Mouse (Mus musculus) forebrain, embryonic 13.5 days (tissue): Measurements from ENCODE around the gene Arl10. TPM values are rescaled to one million over a fixed set of nuclear protein-coding genes. Genes with fewer than 3 reads are reported as not detected.

Experiments
- ATAC-seq: fragments of 200-750 bp; cut with Nextera tagmentation; 2 replicates; pipeline ENCODE4 v1.8.0; 2017
- H3K27ac ChIP-seq: fragments of 300-500 bp; sonication (generic); 2 replicates; pipeline ENCODE4 v1.5.1; 2015; ENCODE audit warnings: inconsistent platforms, mild to moderate bottlenecking, moderate library complexity
- H3K27me3 ChIP-seq: fragments of 300-500 bp; sonication (generic); 2 replicates; pipeline ENCODE4 v1.6.1; 2015; ENCODE audit warnings: mild to moderate bottlenecking, inconsistent platforms
- H3K36me3 ChIP-seq: fragments of 300-500 bp; sonication (generic); 2 replicates; pipeline ENCODE4 v1.6.1; 2015; ENCODE audit warnings: mild to moderate bottlenecking, inconsistent platforms; ENCODE audit not compliant: poor library complexity, severe bottlenecking
- H3K4me1 ChIP-seq: fragments of 300-500 bp; sonication (generic); 2 replicates; pipeline ENCODE4 v1.6.1; 2015; ENCODE audit warnings: inconsistent platforms
- H3K4me2 ChIP-seq: fragments of 300-500 bp; sonication (generic); 2 replicates; pipeline ENCODE4 v1.6.1; 2015; ENCODE audit warnings: inconsistent platforms, mild to moderate bottlenecking, moderate library complexity
- H3K4me3 ChIP-seq: fragments of 300-500 bp; sonication (generic); 2 replicates; pipeline ENCODE4 v1.5.1; 2015; ENCODE audit warnings: mild to moderate bottlenecking, inconsistent platforms
- H3K9ac ChIP-seq: fragments of 300-500 bp; sonication (generic); 2 replicates; pipeline ENCODE4 v1.6.1; 2015; ENCODE audit warnings: mild to moderate bottlenecking, inconsistent platforms
- H3K9me3 ChIP-seq: fragments of 300-500 bp; sonication (generic); replicated peaks from 2 replicates; pipeline ENCODE4 v1.6.1; 2016; ENCODE audit warnings: inconsistent platforms
- WGBS: fragments of 180-500 bp; shearing (Covaris S2); methylation state at CpG from one replicate; pipeline ENCODE4 v1.1.7; 2015; 5-methylcytosine and 5-hydroxymethylcytosine counted together
- polyA plus RNA-seq: library from polyadenylated mRNA; unstranded; fragments of >200 nt; fragmentation: Nextera tagmentation; extraction: Ambion mirVana; gene quantifications from 2 replicates; pipeline ENCODE4 v1.2.1, GENCODE M21; 2015

The Arl10 gene
- polyA plus RNA-seq: 52.1 and 53.5 TPM in 2 replicates

- ATAC-seq: peak; percentile 95
- Histone ChIP-seq H3K36me3 (peaks cover 33% of the 10 kb centered on the region), H3K27me3 (peaks cover 8% of the 10 kb centered on the region; the same call in 1 of the 2 replicates), H3K9ac (peak within 1 kb of the TSS; percentile 94), H3K4me3 (peak within 1 kb of the TSS; percentile 99), H3K27ac (peak within 1 kb of the TSS; percentile 68), H3K4me1 (peaks cover 31% of the 10 kb centered on the region), H3K9me3 (no peaks in the 10 kb centered on the region), H3K4me2 (peak within 1 kb of the TSS; percentile 76)
- under 1% methylated on average over 55 of the region's 55 CpGs for WGBS
Observed at GRCm38 (mm10) chr13:54574854-54575481, at the start of gene Arl10. Arl10 (plus strand) TSS chr13:54575015.

GRCm38 (mm10) chr13:54527140-54527539 is 47.7 kb upstream of the Arl10 start:
- H3K4me3 ChIP-seq: no peak overlapping the region
- no peaks in the 10 kb centered on the region for H3K9me3 ChIP-seq
- WGBS: 94% methylated on average over 6 of the region's 6 CpGs
- no peak overlapping the region for H3K4me2 ChIP-seq
- H3K27me3 ChIP-seq: no peaks in the 10 kb centered on the region
- peaks cover 78% of the 10 kb centered on the region for H3K36me3 ChIP-seq
- no peak overlapping the region for H3K9ac ChIP-seq
- H3K4me1 ChIP-seq: no peaks in the 10 kb centered on the region
- H3K27ac ChIP-seq: no peak overlapping the region
- no peak for ATAC-seq

GRCm38 (mm10) chr13:54532134-54532533 is 42.7 kb upstream of the Arl10 start:
- Histone ChIP-seq H3K27ac (no peak overlapping the region), H3K27me3 (no peaks in the 10 kb centered on the region), H3K36me3 (peaks cover 75% of the 10 kb centered on the region)

GRCm38 (mm10) chr13:54548036-54548435 is 26.8 kb upstream of the Arl10 start:
- Histone ChIP-seq H3K4me2 (no peak overlapping the region), H3K27ac (no peak overlapping the region), H3K9ac (no peak overlapping the region), H3K36me3 (peaks cover 71% of the 10 kb centered on the region), H3K27me3 (no peaks in the 10 kb centered on the region), H3K4me3 (no peak overlapping the region), H3K9me3 (no peaks in the 10 kb centered on the region), H3K4me1 (no peaks in the 10 kb centered on the region)
- 89% methylated on average over 7 of the region's 7 CpGs for WGBS
- no peak for ATAC-seq

More at GRCm38 (mm10) chr13:54532134-54532533, 42.7 kb upstream of the Arl10 start:
- Histone ChIP-seq H3K9me3 (no peaks in the 10 kb centered on the region), H3K4me1 (no peaks in the 10 kb centered on the region), H3K4me2 (no peak overlapping the region), H3K4me3 (no peak overlapping the region), H3K9ac (no peak overlapping the region)
- no peak for ATAC-seq

GRCm38 (mm10) chr13:54556176-54556575 is 18.6 kb upstream of the Arl10 start:
- Histone ChIP-seq H3K9ac (no peak overlapping the region), H3K9me3 (no peaks in the 10 kb centered on the region), H3K36me3 (peaks cover 97% of the 10 kb centered on the region), H3K27me3 (no peaks in the 10 kb centered on the region), H3K4me2 (no peak overlapping the region), H3K4me3 (no peak overlapping the region), H3K4me1 (no peaks in the 10 kb centered on the region), H3K27ac (no peak overlapping the region)
- no peak for ATAC-seq
- WGBS: 94% methylated on average over 9 of the region's 9 CpGs

- Histone ChIP-seq H3K4me1 (no peaks in the 10 kb centered on the region), H3K4me3 (no peak overlapping the region), H3K9me3 (no peaks in the 10 kb centered on the region), H3K36me3 (peaks cover 97% of the 10 kb centered on the region), H3K9ac (no peak overlapping the region), H3K4me2 (no peak overlapping the region), H3K27ac (no peak overlapping the region), H3K27me3 (no peaks in the 10 kb centered on the region)
- WGBS: 89% methylated on average over 3 of the region's 3 CpGs
- ATAC-seq: no peak
Observed at GRCm38 (mm10) chr13:54556796-54557195, 18.0 kb upstream of the Arl10 start.

GRCm38 (mm10) chr13:54557652-54558051 is 17.2 kb upstream of the Arl10 start:
- H3K4me2 ChIP-seq: no peak overlapping the region
- H3K27me3 ChIP-seq: no peaks in the 10 kb centered on the region
- H3K27ac ChIP-seq: no peak overlapping the region
- H3K4me3 ChIP-seq: no peak overlapping the region
- H3K36me3 ChIP-seq: peaks cover 95% of the 10 kb centered on the region
- H3K9me3 ChIP-seq: no peaks in the 10 kb centered on the region
- no peaks in the 10 kb centered on the region for H3K4me1 ChIP-seq
- 96% methylated on average over 1 of the region's 1 CpGs for WGBS
- ATAC-seq: no peak
- H3K9ac ChIP-seq: no peak overlapping the region

GRCm38 (mm10) chr13:54559656-54560055 is 15.2 kb upstream of the Arl10 start:
- H3K4me3 ChIP-seq: no peak overlapping the region
- H3K4me2 ChIP-seq: no peak overlapping the region
- H3K27ac ChIP-seq: no peak overlapping the region
- H3K9me3 ChIP-seq: no peaks in the 10 kb centered on the region
- no peaks in the 10 kb centered on the region for H3K27me3 ChIP-seq
- peaks cover 89% of the 10 kb centered on the region for H3K36me3 ChIP-seq
- WGBS: 100% methylated on average over 2 of the region's 2 CpGs
- H3K4me1 ChIP-seq: peaks cover 15% of the 10 kb centered on the region
- no peak overlapping the region for H3K9ac ChIP-seq
- no peak for ATAC-seq

GRCm38 (mm10) chr13:54560608-54561007 is 14.2 kb upstream of the Arl10 start:
- WGBS: 95% methylated on average over 7 of the region's 7 CpGs
- peaks cover 80% of the 10 kb centered on the region for H3K36me3 ChIP-seq
- H3K9ac ChIP-seq: no peak overlapping the region
- ATAC-seq: no peak
- no peaks in the 10 kb centered on the region for H3K9me3 ChIP-seq
- no peak overlapping the region for H3K4me2 ChIP-seq
- no peaks in the 10 kb centered on the region for H3K27me3 ChIP-seq
- no peak overlapping the region for H3K27ac ChIP-seq
- H3K4me3 ChIP-seq: no peak overlapping the region
- peaks cover 16% of the 10 kb centered on the region for H3K4me1 ChIP-seq

GRCm38 (mm10) chr13:54562562-54562961 is 12.3 kb upstream of the Arl10 start:
- H3K4me2 ChIP-seq: no peak overlapping the region
- no peak for ATAC-seq
- peaks cover 18% of the 10 kb centered on the region for H3K4me1 ChIP-seq
- no peak overlapping the region for H3K9ac ChIP-seq
- H3K27me3 ChIP-seq: no peaks in the 10 kb centered on the region
- WGBS: 84% methylated on average over 7 of the region's 7 CpGs
- no peaks in the 10 kb centered on the region for H3K9me3 ChIP-seq
- no peak overlapping the region for H3K27ac ChIP-seq
- H3K36me3 ChIP-seq: peaks cover 61% of the 10 kb centered on the region
- no peak overlapping the region for H3K4me3 ChIP-seq

GRCm38 (mm10) chr13:54564232-54565200 is 10.3 kb upstream of the Arl10 start:
- 12% methylated on average over 45 of the region's 45 CpGs for WGBS
- peak; percentile 69 for ATAC-seq

GRCm38 (mm10) chr13:54565201-54565581 is 9.6 kb upstream of the Arl10 start, which contains the start of gene 4833439L19Rik:
4833439L19Rik (minus strand) TSS chr13:54565435.
- under 1% methylated on average over 27 of the region's 27 CpGs for WGBS
- H3K36me3 ChIP-seq: peaks cover 35% of the 10 kb centered on the region
- H3K9me3 ChIP-seq: no peaks in the 10 kb centered on the region
- peak within 1 kb of the TSS; percentile 99 for H3K9ac ChIP-seq
- H3K27ac ChIP-seq: peak within 1 kb of the TSS; percentile 82
- H3K4me1 ChIP-seq: peaks cover 18% of the 10 kb centered on the region
- ATAC-seq: peak; percentile 98
- peak within 1 kb of the TSS; percentile 88 for H3K4me2 ChIP-seq
- peak within 1 kb of the TSS; percentile 97 for H3K4me3 ChIP-seq
- no peaks in the 10 kb centered on the region for H3K27me3 ChIP-seq

More at GRCm38 (mm10) chr13:54564232-54565200, 10.3 kb upstream of the Arl10 start:
- H3K27me3 ChIP-seq: no peaks in the 10 kb centered on the region
- no peaks in the 10 kb centered on the region for H3K9me3 ChIP-seq
- H3K27ac ChIP-seq: peak overlapping the region; percentile 82
- H3K9ac ChIP-seq: peak overlapping the region; percentile 99
- peak overlapping the region; percentile 88 for H3K4me2 ChIP-seq
- H3K4me3 ChIP-seq: peak overlapping the region; percentile 97
- H3K4me1 ChIP-seq: peaks cover 18% of the 10 kb centered on the region
- peaks cover 41% of the 10 kb centered on the region for H3K36me3 ChIP-seq
